Comparison of ENCODE assay signal across 8 mouse cellular contexts in the genomic region with DNA sequence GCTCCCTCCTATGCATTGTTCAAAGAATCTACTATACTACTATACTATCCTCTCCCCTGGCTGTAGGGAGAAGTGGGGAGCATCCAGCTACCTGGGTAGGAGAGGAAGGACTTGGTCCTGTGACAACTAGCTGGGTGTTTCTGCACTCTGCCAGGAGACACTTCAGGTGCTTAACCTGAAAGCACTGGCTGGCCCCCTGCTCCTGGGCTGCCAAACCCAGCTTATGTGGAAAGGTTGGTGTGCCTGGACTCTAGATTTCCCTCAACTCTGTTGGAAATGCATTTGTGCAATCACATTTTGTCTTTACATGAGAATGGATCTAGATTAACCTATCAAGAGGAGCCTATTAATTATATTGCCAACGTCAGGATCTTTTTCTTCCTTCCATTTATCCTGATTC. TPM values are rescaled to one million over a fixed set of nuclear protein-coding genes. Genes with fewer than 3 reads are reported as not detected.
DNase-seq lines count a peak whose midpoint lies in the region; ATAC-seq and TF ChIP-seq lines count a peak whose summit lies in the region.

No protein-coding gene starts in this region.

- no peak overlapping the region for H3K9ac ChIP-seq in heart, adult 2 months (ENCODE audit: low read depth, low read length)
- H3K9ac ChIP-seq in neural tube, embryonic 11.5 days (ENCODE audit: low read length): peak overlapping the region; percentile 81
- no peak overlapping the region for H3K9ac ChIP-seq in liver, embryonic 12.5 days
- H3K9ac ChIP-seq in stomach, postnatal 0 days (ENCODE audit: low read length): peak overlapping the region; percentile 89; the same call in 1 of the 2 replicates

- no peak for TF ChIP-seq POLR2A in heart, adult 2 months (IDR thresholded peaks at IDR 0.05; ENCODE audit: insufficient read depth, low read depth, low read length)

- H3K27ac ChIP-seq in heart, adult 2 months: peak overlapping the region; percentile 95
- 0 out of 2 replicates have a peak overlapping the region, but pooled peaks have one; percentile 49 for H3K27ac ChIP-seq in neural tube, embryonic 11.5 days (ENCODE audit: low read depth, low read length)
- no peak overlapping the region for H3K27ac ChIP-seq in liver, embryonic 12.5 days
- H3K27ac ChIP-seq in stomach, postnatal 0 days (replicated peaks): peak overlapping the region; percentile 92

- TF ChIP-seq CTCF in heart, adult 2 months (IDR thresholded peaks at IDR 0.05): no peak
- no peak for TF ChIP-seq CTCF in stomach, postnatal 0 days (IDR thresholded peaks at IDR 0.05; ENCODE audit: low read depth)

- peaks cover 7% of the 10 kb centered on the region for H3K36me3 ChIP-seq in heart, adult 2 months (ENCODE audit: control insufficient read depth, insufficient read depth, low read length)
- no peaks in the 10 kb centered on the region for H3K36me3 ChIP-seq in neural tube, embryonic 11.5 days (ENCODE audit: control insufficient read depth, insufficient read depth, low read length)
- peaks cover 5% of the 10 kb centered on the region; the same call in 1 of the 2 replicates for H3K36me3 ChIP-seq in liver, embryonic 12.5 days
- no peaks in the 10 kb centered on the region for H3K36me3 ChIP-seq in stomach, postnatal 0 days (ENCODE audit: control insufficient read depth, insufficient read depth, low read length)

- intact Hi-C loops in heart, adult 2 months (cut with DNase I): loop anchor here (10.0 kb wide), 1 partner anchor 254 kb away; a partner anchor contains a TSS
- intact Hi-C loops in left cerebral cortex, postnatal 25 days (cut with DNase I): no loop called here

- H3K4me2 ChIP-seq in neural tube, embryonic 11.5 days (ENCODE audit: low read depth): peak overlapping the region; percentile 80
- H3K4me2 ChIP-seq in liver, embryonic 12.5 days: peak overlapping the region; percentile 79
- peak overlapping the region; percentile 89 for H3K4me2 ChIP-seq in stomach, postnatal 0 days (replicated peaks; ENCODE audit: low read depth)

- H3K9me3 ChIP-seq in neural tube, embryonic 11.5 days (ENCODE audit: control insufficient read depth, low read length): no peaks in the 10 kb centered on the region
- H3K9me3 ChIP-seq in liver, embryonic 12.5 days (replicated peaks): no peaks in the 10 kb centered on the region
- no peaks in the 10 kb centered on the region for H3K9me3 ChIP-seq in stomach, postnatal 0 days (ENCODE audit: control insufficient read depth, low read length)

- H3K79me2 ChIP-seq in heart, adult 2 months (replicated peaks; ENCODE audit: control insufficient read depth, insufficient read depth, low read length): peaks cover 2% of the 10 kb centered on the region

- 81% methylated on average over 1 of the region's 1 CpGs for WGBS in heart, adult 2 months
- WGBS in neural tube, embryonic 11.5 days: 58% methylated on average over 1 of the region's 1 CpGs
- WGBS in liver, embryonic 12.5 days (ENCODE audit: insufficient replicate concordance): 61% methylated on average over 1 of the region's 1 CpGs
- WGBS in stomach, postnatal 0 days: 58% methylated on average over 1 of the region's 1 CpGs

- ATAC-seq in neural tube, embryonic 11.5 days (ENCODE audit: insufficient read depth, low FRiP score, low TSS enrichment): no peak
- no peak for ATAC-seq in liver, embryonic 12.5 days
- no peak for ATAC-seq in stomach, postnatal 0 days (ENCODE audit: low FRiP score, low TSS enrichment)

- peaks cover 19% of the 10 kb centered on the region for H3K4me1 ChIP-seq in heart, adult 2 months (ENCODE audit: control insufficient read depth, insufficient read depth, low read length)
- peaks cover 8% of the 10 kb centered on the region; the same call in 1 of the 2 replicates for H3K4me1 ChIP-seq in neural tube, embryonic 11.5 days (ENCODE audit: control insufficient read depth, insufficient read depth, low read length)
- peaks cover 12% of the 10 kb centered on the region; the same call in 1 of the 2 replicates for H3K4me1 ChIP-seq in liver, embryonic 12.5 days
- H3K4me1 ChIP-seq in stomach, postnatal 0 days (replicated peaks; ENCODE audit: control insufficient read depth, insufficient read depth): peaks cover 6% of the 10 kb centered on the region; the same call in 1 of the 2 replicates

- no peak for DNase-seq in heart, adult 2 months
- DNase-seq in heart, adult 18-20 months: no peak
- DNase-seq in neural tube, embryonic 11.5 days (ENCODE audit: low spot score): no peak
- no peak for DNase-seq in neural tube, embryonic 10.5 days (ENCODE audit: extremely low spot score, low spot score)
- no peak for DNase-seq in stomach, postnatal 0 days (ENCODE audit: low spot score)
- DNase-seq in left cerebral cortex, adult 9 months (ENCODE audit: low spot score in 2 of 2): no peak
- DNase-seq in left cerebral cortex, postnatal 25 days (ENCODE audit: low spot score in 2 of 2): no peak

- TF ChIP-seq EP300 in heart, adult 2 months (IDR thresholded peaks at IDR 0.05; ENCODE audit: insufficient read depth, low read depth, low read length): no peak
- TF ChIP-seq EP300 in stomach, postnatal 0 days (optimal IDR thresholded peaks at IDR 0.05): no peak

- peak overlapping the region; percentile 92 for H3K4me3 ChIP-seq in heart, adult 2 months
- H3K4me3 ChIP-seq in neural tube, embryonic 11.5 days (ENCODE audit: low read depth, low read length): peak overlapping the region; percentile 60; the same call in 1 of the 2 replicates
- peak overlapping the region; percentile 63 for H3K4me3 ChIP-seq in liver, embryonic 12.5 days
- H3K4me3 ChIP-seq in stomach, postnatal 0 days (ENCODE audit: low read depth, low read length): peak overlapping the region; percentile 77; the same call in 1 of the 2 replicates

- H3K27me3 ChIP-seq in heart, adult 2 months (ENCODE audit: control insufficient read depth, insufficient read depth, low read length): no peaks in the 10 kb centered on the region
- H3K27me3 ChIP-seq in neural tube, embryonic 11.5 days (ENCODE audit: control insufficient read depth, insufficient read depth, low read length): no peaks in the 10 kb centered on the region
- peaks cover 60% of the 10 kb centered on the region for H3K27me3 ChIP-seq in liver, embryonic 12.5 days (replicated peaks)
- no peaks in the 10 kb centered on the region for H3K27me3 ChIP-seq in stomach, postnatal 0 days (ENCODE audit: control insufficient read depth, insufficient read depth, low read length)

RNA-seq across cellular contexts. Expression of a gene that starts 0.5 kb away (rescaled TPM):
- 10 to 100 TPM; 30.0 to 41.7 TPM for total RNA-seq in heart, adult 2 months (2021)
- polyA plus RNA-seq in heart, adult 2 months (2012; rRNA removed): 32.9 and 44.0 TPM in 2 replicates
- total RNA-seq in heart, adult 18-20 months (2021): 10 to 100 TPM; 25.5 to 25.8 TPM
- 5.6 and 6.0 TPM in 2 replicates for polyA plus RNA-seq in neural tube, embryonic 11.5 days (2014; fragmentation: Nextera tagmentation; extraction: Ambion mirVana)
- polyA plus RNA-seq in liver, embryonic 12.5 days (2016; fragmentation: Nextera tagmentation; extraction: Ambion mirVana): 8.7 and 8.8 TPM in 2 replicates
- polyA plus RNA-seq in stomach, postnatal 0 days (2015; fragmentation: Nextera tagmentation; extraction: Ambion mirVana): 13.1 and 14.7 TPM in 2 replicates
- total RNA-seq in left cerebral cortex, postnatal 25 days (2021): 10 to 100 TPM; 10.7 to 11.2 TPM

Comparison
In these comparisons a context has a peak if more than half of its experiments do, and no peak if none do; other contexts are left out.
1. H3K9ac ChIP-seq: peak in neural tube, embryonic 11.5 days (single experiment) and stomach, postnatal 0 days (single experiment); none in heart, adult 2 months (single experiment) and liver, embryonic 12.5 days (single experiment).
2. Peak in every context shown above with its lines, with median percentiles within 50 percentile points of each other: H3K4me3 ChIP-seq and H3K4me2 ChIP-seq.